Comparison of ENCODE assay signal across 8 mouse cellular contexts in genomic region chr16:33684162-33684702, GRCm38 (mm10). TPM values are rescaled to one million over a fixed set of nuclear protein-coding genes. Genes with fewer than 3 reads are reported as not detected.
DNase-seq lines count a peak whose midpoint lies in the region; ATAC-seq and TF ChIP-seq lines count a peak whose summit lies in the region.

Gene Heg1 (plus strand): TSS chr16:33684370.

- no peak for TF ChIP-seq CTCF in spleen, adult 2 months (IDR thresholded peaks at IDR 0.05; ENCODE audit: extremely low read depth, insufficient read depth, insufficient read length, insufficient replicate concordance)

- H3K36me3 ChIP-seq in neural tube, embryonic 11.5 days (ENCODE audit: control insufficient read depth, insufficient read depth, low read length) = no peaks in the 10 kb centered on the region
- H3K36me3 ChIP-seq in intestine, embryonic 16.5 days (ENCODE audit: control insufficient read depth, insufficient read depth, low read length) = no peaks in the 10 kb centered on the region
- no peaks in the 10 kb centered on the region for H3K36me3 ChIP-seq in limb, embryonic 11.5 days (ENCODE audit: control insufficient read depth, insufficient read depth, low read length)
- no peaks in the 10 kb centered on the region for H3K36me3 ChIP-seq in midbrain, embryonic 13.5 days
- no peaks in the 10 kb centered on the region for H3K36me3 ChIP-seq in spleen, adult 2 months (ENCODE audit: control insufficient read depth, insufficient read depth, low read length)

- under 1% methylated on average over 43 of the region's 57 CpGs for WGBS in neural tube, embryonic 11.5 days
- WGBS in intestine, embryonic 16.5 days = 2% methylated on average over 53 of the region's 57 CpGs
- WGBS in limb, embryonic 11.5 days = under 1% methylated on average over 36 of the region's 57 CpGs
- under 1% methylated on average over 34 of the region's 57 CpGs for WGBS in midbrain, embryonic 13.5 days
- 2% methylated on average over 43 of the region's 57 CpGs for WGBS in spleen, adult 2 months

- peak; percentile 80 for DNase-seq in neural tube, embryonic 11.5 days (ENCODE audit: low spot score)
- no peak for DNase-seq in neural tube, embryonic 10.5 days (ENCODE audit: extremely low spot score, low spot score)
- peak; percentile 44 for DNase-seq in embryo, embryonic 11.5 days (ENCODE audit: low read depth, low spot score)
- DNase-seq in gonadal fat pad, adult 2 months (ENCODE audit: low read depth) = no peak
- peak; percentile 78 for DNase-seq in limb, embryonic 11.5 days (ENCODE audit: low spot score)
- DNase-seq in spleen, adult 2 months (ENCODE audit: low read depth in 1 of 2, low spot score in 2 of 2) = peak; percentile 42 to 82

- H3K4me3 ChIP-seq in neural tube, embryonic 11.5 days (ENCODE audit: low read depth, low read length) = peak within 1 kb of the TSS; percentile 79
- H3K4me3 ChIP-seq in intestine, embryonic 16.5 days (ENCODE audit: low read length) = peak within 1 kb of the TSS; percentile 88
- peak within 1 kb of the TSS; percentile 72 for H3K4me3 ChIP-seq in limb, embryonic 11.5 days (ENCODE audit: low read depth, low read length)
- peak within 1 kb of the TSS; percentile 84 for H3K4me3 ChIP-seq in midbrain, embryonic 13.5 days (replicated peaks)
- peak within 1 kb of the TSS; percentile 60 for H3K4me3 ChIP-seq in spleen, adult 2 months (ENCODE audit: extremely low read depth, insufficient read depth, insufficient read length)

- H3K9ac ChIP-seq in neural tube, embryonic 11.5 days (ENCODE audit: low read length) = peak within 1 kb of the TSS; percentile 94
- H3K9ac ChIP-seq in intestine, embryonic 16.5 days (ENCODE audit: low read depth, low read length) = peak within 1 kb of the TSS; percentile 92
- H3K9ac ChIP-seq in limb, embryonic 11.5 days (ENCODE audit: low read length) = peak within 1 kb of the TSS; percentile 81
- peak within 1 kb of the TSS; percentile 92 for H3K9ac ChIP-seq in midbrain, embryonic 13.5 days (replicated peaks)

- peak within 1 kb of the TSS; percentile 74 for H3K4me2 ChIP-seq in neural tube, embryonic 11.5 days (ENCODE audit: low read depth)
- H3K4me2 ChIP-seq in intestine, embryonic 16.5 days (ENCODE audit: low read depth, low read length) = peak within 1 kb of the TSS; percentile 97
- H3K4me2 ChIP-seq in limb, embryonic 11.5 days (ENCODE audit: low read depth, severe bottlenecking) = peak within 1 kb of the TSS; percentile 90
- peak within 1 kb of the TSS; percentile 93 for H3K4me2 ChIP-seq in midbrain, embryonic 13.5 days (replicated peaks)

- peaks cover 7% of the 10 kb centered on the region for H3K4me1 ChIP-seq in neural tube, embryonic 11.5 days (ENCODE audit: control insufficient read depth, insufficient read depth, low read length)
- H3K4me1 ChIP-seq in intestine, embryonic 16.5 days (ENCODE audit: control insufficient read depth, insufficient read depth, low read length) = peaks cover 20% of the 10 kb centered on the region
- H3K4me1 ChIP-seq in limb, embryonic 11.5 days (ENCODE audit: control insufficient read depth, insufficient read depth, low read length) = peaks cover 9% of the 10 kb centered on the region; the same call in 1 of the 2 replicates
- peaks cover 56% of the 10 kb centered on the region for H3K4me1 ChIP-seq in midbrain, embryonic 13.5 days (replicated peaks)
- peaks cover 25% of the 10 kb centered on the region for H3K4me1 ChIP-seq in spleen, adult 2 months (ENCODE audit: control insufficient read depth, insufficient read depth, insufficient read length)

- peak within 1 kb of the TSS; percentile 57 for H3K27ac ChIP-seq in neural tube, embryonic 11.5 days (ENCODE audit: low read depth, low read length)
- peak within 1 kb of the TSS; percentile 79 for H3K27ac ChIP-seq in intestine, embryonic 16.5 days (ENCODE audit: low read length)
- 0 out of 2 replicates have a peak within 1 kb of the TSS, but pooled peaks have one; percentile 5 for H3K27ac ChIP-seq in limb, embryonic 11.5 days (replicated peaks; ENCODE audit: low read depth, low read length)
- peak within 1 kb of the TSS; percentile 81 for H3K27ac ChIP-seq in midbrain, embryonic 13.5 days
- H3K27ac ChIP-seq in spleen, adult 2 months (ENCODE audit: insufficient read depth, low read length) = peak within 1 kb of the TSS; percentile 91

- peak; percentile 30 for TF ChIP-seq POLR2A in spleen, adult 2 months (IDR thresholded peaks at IDR 0.05; ENCODE audit: low read depth, low read length)

- no peaks in the 10 kb centered on the region for H3K27me3 ChIP-seq in neural tube, embryonic 11.5 days (ENCODE audit: control insufficient read depth, insufficient read depth, low read length)
- no peaks in the 10 kb centered on the region for H3K27me3 ChIP-seq in intestine, embryonic 16.5 days (replicated peaks; ENCODE audit: control insufficient read depth, insufficient read depth, low read length)
- no peaks in the 10 kb centered on the region for H3K27me3 ChIP-seq in limb, embryonic 11.5 days (ENCODE audit: control insufficient read depth, insufficient read depth, low read length)
- H3K27me3 ChIP-seq in midbrain, embryonic 13.5 days = no peaks in the 10 kb centered on the region
- no peaks in the 10 kb centered on the region for H3K27me3 ChIP-seq in spleen, adult 2 months (ENCODE audit: control insufficient read depth, insufficient read depth, low read length)

- no peaks in the 10 kb centered on the region for H3K9me3 ChIP-seq in neural tube, embryonic 11.5 days (ENCODE audit: control insufficient read depth, low read length)
- no peaks in the 10 kb centered on the region for H3K9me3 ChIP-seq in intestine, embryonic 16.5 days (ENCODE audit: control insufficient read depth, low read length)
- no peaks in the 10 kb centered on the region for H3K9me3 ChIP-seq in limb, embryonic 11.5 days (ENCODE audit: control insufficient read depth, low read length)
- no peaks in the 10 kb centered on the region for H3K9me3 ChIP-seq in midbrain, embryonic 13.5 days

- peak; percentile 58 for ATAC-seq in neural tube, embryonic 11.5 days (ENCODE audit: insufficient read depth, low FRiP score, low TSS enrichment)
- ATAC-seq in intestine, embryonic 16.5 days = peak; percentile 91
- peak; percentile 68 for ATAC-seq in limb, embryonic 11.5 days (ENCODE audit: insufficient number of reproducible peaks, low FRiP score, low TSS enrichment, low read depth)
- ATAC-seq in midbrain, embryonic 13.5 days = peak; percentile 83

RNA-seq across cellular contexts. Expression of gene Heg1, which starts in this region (rescaled TPM):
- 21.9 and 22.4 TPM in 2 replicates for polyA plus RNA-seq in neural tube, embryonic 11.5 days (2014; fragmentation: Nextera tagmentation; extraction: Ambion mirVana)
- polyA plus RNA-seq in gonadal fat pad, adult 2 months (2012; rRNA removed) = 61.0 and 64.6 TPM in 2 replicates
- 10.2 and 12.9 TPM in 2 replicates for polyA plus RNA-seq in intestine, embryonic 16.5 days (2015; fragmentation: Nextera tagmentation; extraction: Ambion mirVana)
- 11.0 and 11.2 TPM in 2 replicates for polyA plus RNA-seq in limb, embryonic 11.5 days (2014; fragmentation: Nextera tagmentation; extraction: Ambion mirVana)
- 17.4 and 19.2 TPM in 2 replicates for polyA plus RNA-seq in midbrain, embryonic 13.5 days (2015; fragmentation: Nextera tagmentation; extraction: Ambion mirVana)
- polyA plus RNA-seq in spleen, adult 2 months (2012; rRNA removed) = 36.0 and 42.4 TPM in 2 replicates

Comparison
In these comparisons a context has a peak if more than half of its experiments do, and no peak if none do; other contexts are left out.
1. DNase-seq: peak in neural tube, embryonic 11.5 days (single experiment), embryo, embryonic 11.5 days (single experiment), limb, embryonic 11.5 days (single experiment) and spleen, adult 2 months (2 of 2); none in neural tube, embryonic 10.5 days (single experiment) and gonadal fat pad, adult 2 months (single experiment).
2. H3K27ac ChIP-seq: peak in every context shown above with its lines; median percentile 91 in spleen, adult 2 months; 81 in midbrain, embryonic 13.5 days; 79 in intestine, embryonic 16.5 days; 57 in neural tube, embryonic 11.5 days; 5 in limb, embryonic 11.5 days.
3. Peak in every context shown above with its lines, with median percentiles within 50 percentile points of each other: ATAC-seq, H3K4me2 ChIP-seq, H3K4me3 ChIP-seq and H3K9ac ChIP-seq.